ENCODE assay signal across 14 mouse cellular contexts in genomic region chr7:49087154-49087553, GRCm38 (mm10).
DNase-seq lines count a peak whose midpoint lies in the region; ATAC-seq and TF ChIP-seq lines count a peak whose summit lies in the region.
"Had no signal": no experiment of that assay in that cellular context is flagged by ENCODE, and none has a peak within 500 bp of the region (broad histone marks: within the 10 kb centered on the region; RNA-seq: fewer than 3 reads in every experiment).

No protein-coding gene starts in this region.

- no peak overlapping the region for H3K4me2 ChIP-seq in heart, embryonic 15.5 days
- H3K4me2 ChIP-seq: embryonic facial prominence, embryonic 12.5 days; liver, embryonic 15.5 days had no signal

- TF ChIP-seq POLR2A in heart, adult 2 months (IDR thresholded peaks at IDR 0.05; ENCODE audit: insufficient read depth, low read depth, low read length) = no peak

- peaks cover 71% of the 10 kb centered on the region for H3K4me1 ChIP-seq in heart, embryonic 15.5 days (replicated peaks)
- H3K4me1 ChIP-seq in heart, adult 2 months (ENCODE audit: control insufficient read depth, insufficient read depth, low read length) = no peaks in the 10 kb centered on the region; the same call in 1 of the 2 replicates
- H3K4me1 ChIP-seq: liver, embryonic 15.5 days had no signal

- no peaks in the 10 kb centered on the region for H3K79me2 ChIP-seq in heart, adult 2 months (replicated peaks; ENCODE audit: control insufficient read depth, insufficient read depth, low read length)

- peak overlapping the region; percentile 86 for H3K27ac ChIP-seq in heart, embryonic 15.5 days
- H3K27ac ChIP-seq in heart, adult 2 months = no peak overlapping the region
- H3K27ac ChIP-seq: embryonic facial prominence, embryonic 12.5 days; layer of hippocampus, adult 2 months; liver, embryonic 15.5 days had no signal

- H3K4me3 ChIP-seq in heart, embryonic 15.5 days = no peak overlapping the region
- no peak overlapping the region for H3K4me3 ChIP-seq in heart, adult 2 months
- H3K4me3 ChIP-seq: embryonic facial prominence, embryonic 12.5 days; layer of hippocampus, adult 2 months; liver, embryonic 15.5 days had no signal

- no peaks in the 10 kb centered on the region for H3K36me3 ChIP-seq in heart, embryonic 15.5 days
- no peaks in the 10 kb centered on the region for H3K36me3 ChIP-seq in heart, adult 2 months (ENCODE audit: control insufficient read depth, insufficient read depth, low read length)
- H3K36me3 ChIP-seq: embryonic facial prominence, embryonic 12.5 days; liver, embryonic 15.5 days had no signal

- intact Hi-C loops in heart, adult 2 months (cut with DNase I) = no loop called here

- H3K27me3 ChIP-seq in heart, embryonic 15.5 days = 0 out of 2 replicates have a peak, but pooled peaks cover 3% of the 10 kb centered on the region
- H3K27me3 ChIP-seq in heart, adult 2 months (ENCODE audit: control insufficient read depth, insufficient read depth, low read length) = no peaks in the 10 kb centered on the region
- H3K27me3 ChIP-seq: Patski had no signal

- WGBS in heart, embryonic 15.5 days = 47% methylated on average over 5 of the region's 5 CpGs
- 47% methylated on average over 5 of the region's 5 CpGs for WGBS in heart, adult 2 months

- TF ChIP-seq CTCF in heart, adult 2 months (IDR thresholded peaks at IDR 0.05) = no peak

- no peak for DNase-seq in heart, adult 2 months
- peak; percentile 90 for DNase-seq in brain, adult 2 months (ENCODE audit: low read depth, low spot score)
- DNase-seq in cerebellum, postnatal 36 days = peak; percentile 43 to 46
- DNase-seq in kidney, postnatal 25 days = no peak
- DNase-seq in embryo, embryonic 9.5 days (ENCODE audit: extremely low spot score) = no peak
- DNase-seq: adrenal gland, adult 2 months; kidney, adult 9 months; retina, postnatal 1 day had no signal

- no peak overlapping the region for H3K9ac ChIP-seq in heart, embryonic 15.5 days
- H3K9ac ChIP-seq in heart, adult 2 months (ENCODE audit: low read depth, low read length) = no peak overlapping the region
- H3K9ac ChIP-seq: embryonic facial prominence, embryonic 12.5 days; liver, embryonic 15.5 days had no signal

- TF ChIP-seq EP300 in heart, adult 2 months (IDR thresholded peaks at IDR 0.05; ENCODE audit: insufficient read depth, low read depth, low read length) = no peak

- ATAC-seq in heart, embryonic 15.5 days (replicated peaks; ENCODE audit: insufficient number of reproducible peaks, insufficient read depth, low FRiP score, low read depth) = no peak
- ATAC-seq in cerebellum, adult (ENCODE audit: insufficient number of reproducible peaks, low FRiP score, low TSS enrichment) = peak; percentile 62
- ATAC-seq: Patski had no signal

- H3K9me3 ChIP-seq in heart, embryonic 15.5 days (replicated peaks) = no peaks in the 10 kb centered on the region
- H3K9me3 ChIP-seq: embryonic facial prominence, embryonic 12.5 days; liver, embryonic 15.5 days had no signal

Comparison
In these comparisons a context has a peak if more than half of its experiments do, and no peak if none do; other contexts are left out.
1. DNase-seq: peak in brain, adult 2 months (single experiment) and cerebellum, postnatal 36 days (2 of 2); none in heart, adult 2 months (0 of 2), kidney, postnatal 25 days (0 of 2) and embryo, embryonic 9.5 days (single experiment).